Mouse (Mus musculus): ENCODE data around the gene Hist2h2aa2.

The Hist2h2aa2 gene

DNA sequence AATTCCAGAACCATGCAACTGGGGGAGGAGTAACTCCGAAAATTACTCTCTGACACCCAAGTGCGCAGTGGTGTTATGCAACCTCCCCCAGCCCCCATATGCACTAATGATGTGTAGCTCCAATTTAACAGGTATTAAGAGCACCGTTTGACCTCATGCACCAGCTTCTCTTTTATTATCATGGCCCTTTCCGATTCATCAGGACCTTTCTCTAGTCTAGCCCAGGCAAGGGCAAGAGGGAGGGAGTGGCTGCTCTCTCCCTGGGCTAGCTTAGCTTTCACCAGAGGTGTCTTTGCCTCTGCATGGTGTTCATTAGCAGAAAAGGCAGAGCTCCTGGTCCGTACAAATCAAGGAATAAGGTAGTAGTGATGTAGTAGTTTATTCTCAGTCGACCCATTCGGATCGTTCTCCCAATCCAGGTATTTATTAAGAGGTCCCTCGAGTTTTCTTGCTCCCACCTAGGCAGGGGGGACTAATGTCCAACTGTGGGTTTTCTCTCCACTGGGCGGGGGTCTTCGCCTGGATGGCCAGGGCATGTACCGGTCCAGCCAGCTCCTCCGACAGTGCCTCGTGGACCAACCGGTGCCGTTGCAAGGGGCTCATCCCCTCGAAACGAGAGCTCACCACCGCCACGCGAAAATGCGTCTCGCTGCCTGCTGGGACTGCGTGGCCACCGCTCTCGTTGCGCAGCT, 43.5 kb downstream of the Hist2h2aa2 start:
- peak; percentile 20 for DNase-seq

DNA sequence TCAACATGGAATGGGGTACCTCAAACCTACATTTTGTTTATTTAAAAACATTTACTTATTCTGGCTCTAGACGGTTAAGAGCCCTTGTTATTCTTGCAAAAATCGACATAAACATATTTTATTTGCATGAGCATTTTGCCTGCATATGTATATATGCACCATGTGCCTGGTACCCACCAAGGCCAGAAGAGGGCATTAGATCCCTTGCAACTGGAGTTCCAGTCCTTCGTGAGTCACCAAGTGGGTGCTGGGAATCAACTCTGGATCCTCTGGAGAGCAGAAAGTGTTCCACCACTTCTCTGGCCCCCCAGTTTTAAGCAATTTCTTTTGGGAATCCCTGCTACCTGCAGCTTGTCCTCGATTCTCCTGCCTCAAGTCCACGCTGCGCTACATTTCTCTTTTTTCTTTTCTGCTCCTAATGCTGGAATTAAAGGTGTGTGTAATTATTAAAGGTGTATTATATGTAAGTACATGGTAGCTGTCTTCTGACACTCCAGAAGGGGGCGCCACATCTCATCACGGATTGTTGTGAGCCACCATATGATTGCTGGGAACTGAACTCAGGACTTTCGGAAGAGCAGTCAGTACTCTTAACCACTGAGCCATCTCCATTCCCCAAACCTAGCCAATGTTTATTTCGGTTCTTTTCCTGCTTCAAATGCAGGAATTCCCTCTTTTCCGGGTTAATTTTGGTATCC, 44.3 kb downstream of the Hist2h2aa2 start:
- peak; percentile 60 for DNase-seq

DNA sequence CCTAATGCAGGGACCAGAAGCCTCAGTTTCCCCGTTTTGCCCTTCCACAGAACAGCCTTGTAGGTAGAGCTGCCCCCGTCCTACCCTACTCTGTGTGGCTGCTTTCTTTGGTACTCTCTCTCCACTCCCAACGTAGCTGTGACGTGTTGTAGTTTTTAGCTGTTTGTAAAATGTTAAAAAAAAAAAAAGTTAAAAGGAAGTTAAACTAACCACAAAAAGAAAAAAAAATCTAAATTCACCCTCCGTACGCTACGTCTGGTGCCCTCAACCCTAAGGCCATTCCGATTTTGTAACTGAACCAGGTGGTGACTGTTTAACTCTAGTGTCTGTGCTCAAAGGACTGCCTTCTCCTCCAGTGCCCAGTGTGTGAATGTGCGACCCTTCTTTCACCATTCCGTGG, 45.1 kb downstream of the Hist2h2aa2 start:
- DNase-seq = peak; percentile 17

DNA sequence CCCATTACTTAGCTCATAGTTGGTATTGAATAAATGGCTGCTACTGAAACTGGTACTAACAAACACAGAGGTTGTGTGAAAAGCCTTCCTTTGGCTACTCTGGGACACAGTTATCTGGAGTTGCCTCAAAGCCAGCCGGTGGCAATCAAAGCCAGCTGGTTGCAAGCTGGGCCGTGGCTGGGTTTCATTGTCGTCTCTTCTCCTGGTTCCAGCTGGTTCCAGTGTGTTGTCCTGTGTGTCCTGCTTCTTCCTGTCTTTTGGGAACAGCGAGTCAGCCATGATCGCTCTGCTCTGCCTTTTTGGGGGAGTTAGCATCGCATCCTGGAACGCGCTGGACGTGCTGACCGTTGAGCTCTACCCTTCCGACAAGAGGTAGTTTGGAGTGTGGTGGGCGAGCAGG, 47.1 kb downstream of the Hist2h2aa2 start:
- DNase-seq = no peak
